Mouse (Mus musculus) urinary bladder, postnatal 10 days (tissue): Measurements from ENCODE around the gene Gm2564.
"Not testable (repeated sequence)": the region's sequence is repeated elsewhere in the genome, so short reads cannot be mapped to it uniquely, and the experiment has no call there.

Experiments used
- DNase-seq: peaks from one replicate; pipeline ENCODE4 v3.0.0; 2022; ENCODE audit warnings: low spot score

Gene Gm2564

GRCm38 (mm10) chr4:42629419-42629818 is at the start of gene Gm2564:
Gene Gm2564, plus strand, starts transcription at chr4:42629719.
- DNase-seq, result not testable (repeated sequence)

- DNase-seq, result not testable (repeated sequence)
These were observed 17.6 kb upstream of the Gm2564 start, which contains the start of gene Gm10591 for GRCm38 (mm10) chr4:42611895-42612294. Gene Gm10591, plus strand, starts transcription at chr4:42612195.

GRCm38 (mm10) chr4:42654951-42655350 is 25.4 kb downstream of the Gm2564 start, which contains the start of gene Ccl27b:
Gene Ccl27b, plus strand, starts transcription at chr4:42655251.
- not testable (repeated sequence) for DNase-seq

- DNase-seq, result not testable (repeated sequence)
These were observed 32.3 kb downstream of the Gm2564 start, which contains the start of gene Il11ra2 for GRCm38 (mm10) chr4:42661793-42662192. Gene Il11ra2, minus strand, starts transcription at chr4:42661893.

- not testable (repeated sequence) for DNase-seq
These were observed 45.9 kb downstream of the Gm2564 start for GRCm38 (mm10) chr4:42675415-42675814.

- not testable (repeated sequence) for DNase-seq
These were observed 49.8 kb downstream of the Gm2564 start for GRCm38 (mm10) chr4:42679365-42679764.

GRCm38 (mm10) chr4:42680374-42681356 is 51.1 kb downstream of the Gm2564 start:
- DNase-seq, result not testable (repeated sequence)
